Mouse (Mus musculus) urinary bladder, postnatal 25 days (tissue): ENCODE results near the gene Npas3.
"Not testable (repeated sequence)": the region's sequence is repeated elsewhere in the genome, so short reads cannot be mapped to it uniquely, and the experiment has no call there.

ENCODE experiments used
- DNase-seq: peaks from one replicate; pipeline ENCODE4 v3.0.0; 2022; ENCODE audit warnings: low spot score

Gene Npas3

DNA sequence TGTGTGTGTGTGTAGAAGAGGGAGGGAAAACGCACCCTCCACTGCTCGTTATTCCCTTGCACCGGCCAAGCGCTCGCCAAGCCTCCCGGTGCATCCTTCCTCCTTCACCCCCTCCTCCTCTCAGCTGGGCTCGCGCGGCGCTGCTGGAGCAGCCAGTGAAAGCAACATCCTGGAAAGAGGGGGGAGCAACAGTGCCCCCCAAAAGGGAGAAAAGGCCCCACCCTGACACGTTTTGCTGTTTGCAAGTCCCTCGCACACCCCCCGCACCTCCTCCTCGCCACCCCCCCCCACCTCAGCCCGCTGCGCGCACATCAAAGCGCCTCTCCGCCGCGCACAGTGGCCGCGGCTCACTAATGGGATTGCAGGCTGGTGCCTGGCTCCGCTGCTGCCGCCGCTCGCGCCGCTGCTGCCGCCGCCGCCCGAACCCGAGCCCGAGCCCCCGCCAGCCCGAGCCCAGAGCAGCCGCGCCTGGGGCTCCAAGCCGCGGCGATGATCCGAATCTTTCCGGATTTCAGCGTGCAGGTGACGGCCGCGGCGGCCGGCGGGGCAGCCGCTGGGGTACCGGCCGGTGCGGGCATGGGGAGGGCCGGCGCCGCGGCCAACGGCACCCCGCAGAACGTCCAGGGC, at the start of gene Npas3:
Npas3 (plus strand) TSS at position 577 of the 627 bp plus-strand sequence.
- no peak for DNase-seq

GRCm38 (mm10) chr12:53217141-53217540, 31.3 kb upstream of the Npas3 start:
- no peak for DNase-seq

- no peak for DNase-seq
Measured at GRCm38 (mm10) chr12:53222742-53223141, 25.7 kb upstream of the Npas3 start.

GRCm38 (mm10) chr12:53227356-53227755, 21.1 kb upstream of the Npas3 start:
- no peak for DNase-seq

DNA sequence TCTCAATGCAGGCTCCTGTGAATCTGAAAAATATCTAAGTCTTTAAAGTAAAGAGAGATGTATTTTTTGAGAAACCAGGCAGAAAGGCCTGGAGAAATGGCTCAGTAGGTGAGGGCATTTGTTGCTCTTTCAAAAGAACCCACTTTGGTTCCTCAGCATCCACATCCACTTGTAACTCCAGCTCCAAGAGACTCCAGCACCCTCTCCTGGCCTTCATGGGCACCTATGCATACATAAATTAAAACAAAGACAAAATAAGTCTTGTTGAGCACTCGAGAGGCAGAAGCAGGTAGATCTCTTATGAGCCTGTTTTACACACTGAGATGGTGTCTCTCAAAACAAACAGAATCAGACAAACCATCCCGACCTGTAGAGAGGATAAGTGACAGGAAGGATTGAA, 19.1 kb upstream of the Npas3 start:
- DNase-seq: no peak

- no peak for DNase-seq
Measured at GRCm38 (mm10) chr12:53246181-53246580, 2.3 kb upstream of the Npas3 start.

DNA sequence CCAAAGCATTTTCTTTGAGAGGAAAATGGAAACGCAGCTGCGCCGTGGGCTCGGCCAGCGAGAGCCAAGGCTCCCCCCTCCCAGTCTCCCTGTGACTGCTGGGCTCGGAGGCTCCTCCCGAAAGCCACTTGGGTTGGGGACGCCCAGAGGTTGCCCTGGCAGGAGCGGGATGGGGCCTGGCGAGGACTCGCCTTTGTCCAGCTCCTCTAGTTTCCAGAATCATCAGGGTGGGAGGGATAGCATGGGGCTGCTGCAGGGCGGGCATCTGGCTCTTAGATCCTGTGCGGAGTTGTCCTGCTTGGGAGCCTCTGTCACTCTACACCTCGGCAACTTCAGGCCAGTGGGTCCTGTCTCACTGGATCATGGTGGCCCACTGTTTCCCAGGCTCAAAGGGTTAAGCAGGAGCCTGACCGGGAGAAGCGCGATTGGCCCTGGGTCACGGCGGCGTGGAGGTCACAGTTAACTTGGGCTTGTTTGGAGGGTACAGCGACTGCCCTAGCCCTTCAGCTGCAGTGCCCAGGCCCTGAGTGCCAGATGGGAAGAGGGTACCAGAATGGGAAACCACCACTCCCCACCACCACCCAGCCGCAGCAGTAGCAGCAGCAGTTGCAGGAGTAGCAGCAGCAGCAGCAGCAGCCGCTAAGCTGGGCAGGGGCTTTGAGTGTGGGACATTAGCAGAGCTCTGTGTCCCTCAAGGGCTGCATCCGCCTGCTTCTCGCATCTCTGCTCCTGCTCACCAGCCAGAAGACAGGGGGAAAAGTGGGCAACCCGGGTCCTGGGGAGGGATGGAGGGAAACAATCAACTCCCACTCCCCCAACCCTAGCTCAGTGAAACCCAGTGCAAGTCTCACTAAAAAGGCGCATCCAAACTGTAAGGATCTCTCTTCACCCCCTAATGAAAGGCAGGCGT, 1.6 kb upstream of the Npas3 start:
- DNase-seq: no peak

- DNase-seq: no peak
Measured at GRCm38 (mm10) chr12:53247491-53248035, 914 bp upstream of the Npas3 start.

GRCm38 (mm10) chr12:53248796-53249195, 319 bp downstream of the Npas3 start:
- DNase-seq: no peak

DNA sequence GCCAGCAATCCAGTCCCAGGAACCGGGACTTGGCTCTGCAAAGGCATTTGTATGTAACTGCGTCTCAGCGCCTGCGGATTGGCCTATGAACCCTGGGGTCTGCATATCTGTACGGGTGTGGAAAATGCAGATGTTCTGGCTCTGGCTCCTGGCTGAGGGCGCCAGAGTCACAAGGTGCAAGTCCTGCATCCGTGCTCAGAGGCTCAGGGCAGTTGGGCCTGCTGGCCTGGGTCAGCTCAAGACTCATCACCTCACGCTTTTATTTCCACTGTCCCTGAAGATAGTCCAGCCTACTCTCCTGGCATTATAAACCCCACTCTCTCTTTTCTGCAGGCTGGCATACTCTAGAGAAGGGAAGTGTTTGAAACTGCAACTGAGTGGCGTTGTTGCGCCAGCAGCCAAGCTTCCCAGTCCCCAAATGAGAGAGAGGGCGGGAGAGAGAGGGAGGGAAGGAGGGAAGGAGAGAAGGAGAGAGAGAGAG, 3.3 kb downstream of the Npas3 start:
- no peak for DNase-seq

DNA sequence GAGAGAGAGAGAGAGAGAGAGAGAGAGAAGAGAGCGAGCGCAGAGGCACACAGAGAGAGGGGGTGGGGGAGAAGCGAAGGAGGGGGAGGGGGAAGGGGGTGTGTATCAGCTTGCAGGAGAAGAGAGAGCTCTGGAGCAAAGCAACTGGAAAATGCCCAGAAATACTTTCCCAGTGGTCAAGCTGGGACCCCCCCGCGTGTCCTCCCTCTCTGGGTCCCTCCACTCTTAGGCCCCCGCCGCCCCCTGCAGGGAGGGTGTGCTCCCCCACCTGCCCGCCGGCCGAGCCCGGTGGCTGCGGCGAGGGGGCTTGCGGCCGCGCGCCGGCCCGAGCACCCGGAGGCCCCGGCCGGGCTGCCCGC, 3.7 kb downstream of the Npas3 start:
- DNase-seq: no peak

- DNase-seq: no peak
Measured at GRCm38 (mm10) chr12:53252572-53253422, 4.3 kb downstream of the Npas3 start.

DNA sequence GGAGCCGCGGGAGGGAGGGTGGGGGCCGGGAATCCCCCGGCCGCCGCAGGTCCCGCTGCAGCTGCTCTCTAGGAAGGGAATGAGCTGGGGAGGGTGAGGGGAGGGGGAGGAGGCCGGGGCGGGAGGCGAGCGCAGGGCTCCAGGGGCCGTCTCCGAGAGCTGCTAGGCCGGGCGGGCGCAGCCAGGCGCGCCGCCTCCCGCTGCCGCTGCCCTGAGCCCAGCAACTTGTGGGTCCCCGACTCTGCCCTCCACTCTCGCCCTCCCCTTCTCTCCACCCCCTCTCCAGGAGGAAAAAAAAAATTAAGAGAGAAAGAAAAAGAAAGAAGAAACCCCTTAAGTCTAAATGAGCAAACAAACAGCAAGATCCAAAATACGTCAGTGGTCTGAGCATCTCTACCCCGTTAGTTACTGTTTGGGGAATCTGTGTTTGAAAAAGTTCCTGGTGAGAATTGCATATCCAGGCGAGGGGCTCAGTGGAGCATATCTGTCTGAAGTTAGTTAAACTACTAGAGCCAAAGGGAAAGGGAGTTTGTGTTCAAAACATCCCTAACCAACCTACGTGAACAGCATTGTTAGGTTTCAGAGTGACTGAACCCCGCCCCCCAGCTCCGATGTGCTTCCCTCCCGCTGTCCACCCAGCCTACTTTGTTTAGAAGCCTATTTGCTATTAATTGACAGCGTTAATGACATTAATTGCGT, 5.1 kb downstream of the Npas3 start:
- DNase-seq: no peak

- DNase-seq: no peak
Measured at GRCm38 (mm10) chr12:53254160-53254480, 5.6 kb downstream of the Npas3 start.

DNA sequence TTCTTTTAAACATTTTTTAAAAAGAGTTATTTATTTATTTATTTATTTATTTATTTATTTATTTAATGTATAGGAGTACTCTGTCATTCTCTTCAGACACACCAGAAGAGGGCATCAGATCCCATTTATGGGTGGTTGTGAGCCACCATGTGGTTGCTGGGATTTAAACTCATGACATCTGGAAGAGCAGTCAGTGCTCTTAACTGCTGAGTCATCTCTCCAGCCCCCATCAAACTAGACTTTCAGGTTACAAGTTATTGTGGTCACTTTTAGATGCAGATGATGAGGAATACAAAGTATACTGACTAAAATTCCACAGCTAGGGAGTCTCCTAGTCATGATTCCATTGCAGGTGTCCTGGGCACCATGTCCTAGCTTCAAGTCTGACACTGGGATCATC, 26.0 kb downstream of the Npas3 start:
- DNase-seq: not testable (repeated sequence)

DNA sequence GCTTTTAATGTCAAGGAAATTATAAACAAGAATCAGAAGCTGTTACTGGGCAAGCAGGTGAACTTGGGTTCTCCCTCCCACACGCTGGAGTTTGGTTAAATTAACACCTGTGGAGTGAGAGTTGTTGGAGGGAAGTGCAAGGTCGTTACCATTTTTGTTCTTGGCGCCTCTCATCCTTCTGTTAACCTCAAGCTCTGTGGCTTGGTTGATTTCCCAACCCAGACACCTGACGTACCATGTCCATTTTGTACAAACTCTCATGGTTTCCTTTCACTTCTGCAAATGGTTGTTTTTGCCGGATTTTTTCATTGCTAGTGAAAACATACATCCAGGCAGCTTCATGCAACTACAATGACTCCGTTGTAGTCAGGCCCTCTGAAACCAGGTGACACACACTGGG, 28.9 kb downstream of the Npas3 start:
- no peak for DNase-seq

GRCm38 (mm10) chr12:53290341-53290740, 41.9 kb downstream of the Npas3 start:
- DNase-seq: no peak

DNA sequence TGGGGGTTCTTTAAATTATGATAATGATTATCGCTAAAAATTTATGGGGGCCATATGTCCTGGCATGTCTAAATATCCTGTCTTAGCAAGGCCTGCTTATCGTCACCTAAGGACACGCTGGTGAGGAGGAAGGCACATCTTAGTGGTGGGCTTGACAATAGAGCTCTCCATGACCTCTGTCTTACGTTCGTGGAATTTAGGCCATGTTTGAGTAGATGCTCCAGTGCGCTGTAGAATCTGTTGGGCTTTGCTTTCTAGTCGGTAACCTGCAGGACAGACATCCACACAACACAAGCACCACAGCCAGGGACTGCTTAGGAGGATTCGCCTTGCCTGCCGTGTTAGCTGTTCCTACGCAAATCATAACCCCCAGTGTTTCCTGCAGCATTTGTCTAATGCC, 42.4 kb downstream of the Npas3 start:
- DNase-seq: no peak

GRCm38 (mm10) chr12:53292010-53292409, 43.5 kb downstream of the Npas3 start:
- DNase-seq: no peak

DNA sequence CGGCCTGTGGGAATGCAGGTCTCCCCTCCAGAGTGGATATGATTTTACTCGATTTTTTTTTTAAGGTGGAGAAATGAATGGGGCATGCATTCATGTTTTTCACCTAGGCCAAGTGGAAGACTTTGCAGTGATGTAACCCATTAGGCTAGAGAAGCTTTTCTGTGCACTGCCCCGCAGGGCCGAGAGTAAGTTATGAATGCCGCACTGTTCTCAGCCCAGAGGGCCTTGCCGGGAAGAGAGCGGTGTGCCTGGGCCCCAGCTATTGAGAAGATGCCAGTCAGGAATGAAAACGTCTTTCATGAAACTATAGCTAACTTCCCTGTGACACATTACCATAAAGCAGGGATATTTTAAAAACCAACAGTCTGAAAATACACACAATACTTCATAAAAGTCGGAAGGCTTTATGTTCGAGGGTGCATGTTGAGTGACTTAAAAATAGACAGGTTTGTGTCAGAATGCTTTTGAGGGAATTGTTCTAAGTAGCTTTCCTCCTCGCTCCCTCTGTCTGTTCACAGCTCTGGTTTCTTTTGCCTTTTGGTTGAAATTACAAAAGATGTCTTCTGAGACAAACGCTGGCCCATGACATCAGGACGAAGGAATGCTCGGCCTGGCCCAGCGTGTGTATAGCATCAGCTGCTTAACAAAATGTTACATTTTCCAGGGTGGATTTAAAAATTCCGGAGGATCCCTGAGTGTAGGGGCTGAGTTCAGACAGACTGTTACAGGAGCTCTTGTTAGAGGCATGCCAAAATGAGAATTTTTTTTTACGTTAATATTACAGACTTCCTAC, 44.2 kb downstream of the Npas3 start:
- no peak for DNase-seq

DNA sequence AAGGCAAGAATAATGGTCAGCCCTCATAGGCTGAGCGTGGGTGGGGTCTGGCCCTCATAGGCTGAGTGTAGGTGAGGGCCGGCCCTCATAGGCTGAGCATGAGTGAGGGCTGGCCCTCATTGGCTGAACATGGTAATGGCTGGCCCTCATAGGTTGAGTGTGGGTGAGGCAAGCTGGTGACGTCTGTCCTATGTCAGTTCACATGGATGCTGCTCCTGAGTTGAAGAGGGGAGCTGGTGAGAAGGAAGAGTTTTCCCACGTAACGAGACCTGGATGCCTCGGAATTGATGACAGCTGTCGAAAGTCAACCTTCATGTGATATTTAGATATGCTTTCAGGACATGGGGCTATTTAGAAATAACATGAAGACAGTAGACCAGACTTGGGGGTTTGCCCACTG, 45.5 kb downstream of the Npas3 start:
- no peak for DNase-seq
